Mouse (Mus musculus): ENCODE measurements around the gene Nanos3. TPM values are rescaled to one million over a fixed set of nuclear protein-coding genes. Genes with fewer than 3 reads are reported as not detected.

Gene Nanos3
- total and polyA plus RNA-seq, 2 experiments: not detected

GRCm38 (mm10) chr8:84203975-84204772, 19.2 kb upstream of the Nanos3 start:
- peak overlapping the region; percentile 54 for H3K9ac ChIP-seq (ENCODE audit: low read depth, low read length)
- peaks cover 8% of the 10 kb centered on the region; the same call in 1 of the 2 replicates for H3K79me2 ChIP-seq (ENCODE audit: control insufficient read depth, insufficient read depth, low read length)
- TF ChIP-seq POLR2A (IDR thresholded peaks at IDR 0.05; ENCODE audit: extremely low read depth, insufficient read depth, low read length) (no peak), CTCF (IDR thresholded peaks at IDR 0.05; ENCODE audit: low read depth, low read length) (peak; percentile 22; the same call in 1 of the 2 replicates)
- H3K27ac ChIP-seq (replicated peaks; ENCODE audit: insufficient read depth, low read depth, low read length): peak overlapping the region; percentile 93
- no peaks in the 10 kb centered on the region for H3K27me3 ChIP-seq (ENCODE audit: control insufficient read depth, insufficient read depth, low read length)
- WGBS: 59% methylated on average over 13 of the region's 13 CpGs
- H3K36me3 ChIP-seq (ENCODE audit: control insufficient read depth, insufficient read depth, low read length): no peaks in the 10 kb centered on the region
- DNase-seq (ENCODE audit: extremely low read depth, low read depth, low spot score): peak; percentile 32
- H3K4me3 ChIP-seq (ENCODE audit: insufficient read depth, low read depth, low read length): peak overlapping the region; percentile 45
- 0 out of 2 replicates have a peak, but pooled peaks cover 2% of the 10 kb centered on the region for H3K4me1 ChIP-seq (ENCODE audit: control insufficient read depth, insufficient read depth, low read length)

- DNase-seq (ENCODE audit: extremely low read depth, low read depth, low spot score): no peak
- H3K4me3 ChIP-seq (ENCODE audit: insufficient read depth, low read depth, low read length): peak overlapping the region; percentile 45
- peak overlapping the region; percentile 54 for H3K9ac ChIP-seq (ENCODE audit: low read depth, low read length)
- 0 out of 2 replicates have a peak, but pooled peaks cover 3% of the 10 kb centered on the region for H3K4me1 ChIP-seq (ENCODE audit: control insufficient read depth, insufficient read depth, low read length)
- H3K27me3 ChIP-seq (ENCODE audit: control insufficient read depth, insufficient read depth, low read length): no peaks in the 10 kb centered on the region
- peak overlapping the region; percentile 93 for H3K27ac ChIP-seq (replicated peaks; ENCODE audit: insufficient read depth, low read depth, low read length)
- no peaks in the 10 kb centered on the region for H3K36me3 ChIP-seq (ENCODE audit: control insufficient read depth, insufficient read depth, low read length)
- 15% methylated on average over 34 of the region's 34 CpGs for WGBS
- peaks cover 8% of the 10 kb centered on the region; the same call in 1 of the 2 replicates for H3K79me2 ChIP-seq (ENCODE audit: control insufficient read depth, insufficient read depth, low read length)
- TF ChIP-seq CTCF (IDR thresholded peaks at IDR 0.05; ENCODE audit: low read depth, low read length) (no peak), POLR2A (IDR thresholded peaks at IDR 0.05; ENCODE audit: extremely low read depth, insufficient read depth, low read length) (0 out of 2 replicates have a peak, but pooled peaks have one; percentile 4)
These were observed 18.2 kb upstream of the Nanos3 start for GRCm38 (mm10) chr8:84202938-84203917.

DNA sequence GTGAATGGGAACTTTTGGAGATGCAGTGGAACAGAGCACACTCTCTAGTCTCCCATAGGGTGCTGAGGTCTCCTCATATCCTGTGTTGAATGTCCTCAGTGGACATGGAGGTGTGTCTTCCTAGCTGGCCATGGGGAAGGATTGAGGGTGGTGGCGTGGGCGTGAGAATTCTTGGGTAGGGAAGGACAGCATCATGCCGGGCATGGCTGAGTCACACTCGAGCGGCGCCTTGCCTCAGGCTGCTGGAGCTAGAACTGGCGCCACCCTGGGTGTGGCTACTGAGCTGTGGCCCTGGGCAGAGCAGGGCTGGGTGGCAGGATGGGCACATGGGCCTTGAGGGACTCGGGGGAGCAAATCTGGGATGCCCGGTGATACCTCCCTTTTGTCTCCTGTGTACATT, 17.4 kb upstream of the Nanos3 start:
- peak overlapping the region; percentile 76 for H3K4me3 ChIP-seq (ENCODE audit: insufficient read depth, low read depth, low read length)
- no peaks in the 10 kb centered on the region for H3K36me3 ChIP-seq (ENCODE audit: control insufficient read depth, insufficient read depth, low read length)
- DNase-seq (ENCODE audit: extremely low read depth, low read depth, low spot score): no peak
- H3K27me3 ChIP-seq (ENCODE audit: control insufficient read depth, insufficient read depth, low read length): no peaks in the 10 kb centered on the region
- TF ChIP-seq CTCF (IDR thresholded peaks at IDR 0.05; ENCODE audit: low read depth, low read length) (no peak), POLR2A (IDR thresholded peaks at IDR 0.05; ENCODE audit: extremely low read depth, insufficient read depth, low read length) (no peak)
- H3K79me2 ChIP-seq (ENCODE audit: control insufficient read depth, insufficient read depth, low read length): peaks cover 8% of the 10 kb centered on the region; the same call in 1 of the 2 replicates
- 0 out of 2 replicates have a peak, but pooled peaks cover 2% of the 10 kb centered on the region for H3K4me1 ChIP-seq (ENCODE audit: control insufficient read depth, insufficient read depth, low read length)
- peak overlapping the region; percentile 41 for H3K9ac ChIP-seq (ENCODE audit: low read depth, low read length)
- H3K27ac ChIP-seq (replicated peaks; ENCODE audit: insufficient read depth, low read depth, low read length): peak overlapping the region; percentile 93; the same call in 1 of the 2 replicates
- WGBS: 54% methylated on average over 9 of the region's 9 CpGs

GRCm38 (mm10) chr8:84201545-84202245, 16.7 kb upstream of the Nanos3 start:
- Histone ChIP-seq H3K4me1 (ENCODE audit: control insufficient read depth, insufficient read depth, low read length) (0 out of 2 replicates have a peak, but pooled peaks cover 2% of the 10 kb centered on the region), H3K4me3 (ENCODE audit: insufficient read depth, low read depth, low read length) (peak overlapping the region; percentile 76), H3K9ac (ENCODE audit: low read depth, low read length) (peak overlapping the region; percentile 95), H3K27me3 (ENCODE audit: control insufficient read depth, insufficient read depth, low read length) (no peaks in the 10 kb centered on the region), H3K36me3 (ENCODE audit: control insufficient read depth, insufficient read depth, low read length) (no peaks in the 10 kb centered on the region), H3K27ac (replicated peaks; ENCODE audit: insufficient read depth, low read depth, low read length) (peak overlapping the region; percentile 93), H3K79me2 (ENCODE audit: control insufficient read depth, insufficient read depth, low read length) (peaks cover 8% of the 10 kb centered on the region; the same call in 1 of the 2 replicates)
- no peak for DNase-seq (ENCODE audit: extremely low read depth, low read depth, low spot score)
- 50% methylated on average over 15 of the region's 15 CpGs for WGBS
- 0 out of 2 replicates have a peak, but pooled peaks have one; percentile 34 for TF ChIP-seq POLR2A (IDR thresholded peaks at IDR 0.05; ENCODE audit: extremely low read depth, insufficient read depth, low read length)
- TF ChIP-seq CTCF (IDR thresholded peaks at IDR 0.05; ENCODE audit: low read depth, low read length): no peak

Data from liver, adult 2 months (tissue).